Mouse (Mus musculus): ENCODE measurements around the gene Naa50. TPM values are rescaled to one million over a fixed set of nuclear protein-coding genes. Genes with fewer than 3 reads are reported as not detected.

Naa50 gene
- total and polyA plus RNA-seq, 3 experiments, result 40.1 to 200 (median 122) TPM

- H3K27ac ChIP-seq (ENCODE audit: insufficient read depth, low read depth), result no peak overlapping the region
- no peaks in the 10 kb centered on the region for H3K9me3 ChIP-seq (replicated peaks; ENCODE audit: low read length)
- H3K27me3 ChIP-seq (replicated peaks), result no peaks in the 10 kb centered on the region
- no peak overlapping the region for H3K4me2 ChIP-seq (ENCODE audit: insufficient read depth, low read depth, poor library complexity, severe bottlenecking)
- peaks cover 3 to 31% of the 10 kb centered on the region in 2 experiments for H3K36me3 ChIP-seq (replicated peaks in 1 of 2; ENCODE audit: control insufficient read depth in 1 of 2, insufficient read depth in 1 of 2, low read length in 1 of 2)
- H3K4me1 ChIP-seq (ENCODE audit: control insufficient read depth in 1 of 2, insufficient read depth in 2 of 2), result peaks cover 2 to 18% of the 10 kb centered on the region in 2 experiments; a peak in 2 of 4 replicates
- in situ Hi-C loops (cut with MboI; ENCODE audit: low pct_ligation_motif_present, low pct_unique_long_range_greater_than_20kb, low sequenced_read_pairs), result no loop called here
- H3K4me3 ChIP-seq (replicated peaks in 1 of 3; ENCODE audit: low read depth in 2 of 3, low read length in 2 of 3, poor library complexity in 1 of 3), result no peak overlapping the region
- H3K9ac ChIP-seq (ENCODE audit: insufficient read depth, low read depth), result no peak overlapping the region
- dilution Hi-C loops (cut with MboI; ENCODE audit: extremely low pct_ligation_motif_present, extremely low pct_unique_long_range_greater_than_20kb, low sequenced_read_pairs), result no loop called here
- peaks cover 7% of the 10 kb centered on the region; the same call in 1 of the 2 replicates for H3K79me2 ChIP-seq (replicated peaks; ENCODE audit: control insufficient read depth, extremely low read depth, insufficient read depth, poor library complexity, severe bottlenecking)
- no peak for DNase-seq (ENCODE audit: extremely low read depth)
- no peak for TF ChIP-seq USF2 (conservative IDR thresholded peaks at IDR 0.05; ENCODE audit: low read depth, low read length)
- no peak for TF ChIP-seq SIN3A (IDR thresholded peaks at IDR 0.05; ENCODE audit: low read length)
- no peak for TF ChIP-seq NELFE (IDR thresholded peaks at IDR 0.05; ENCODE audit: low read depth, low read length)
- no peak for TF ChIP-seq ZNF384 (IDR thresholded peaks at IDR 0.05; ENCODE audit: low read depth, low read length)
- no peak for TF ChIP-seq ZMIZ1 (IDR thresholded peaks at IDR 0.05; ENCODE audit: low read depth, low read length)
- no peak for TF ChIP-seq CTCF (conservative IDR thresholded peaks at IDR 0.05 in 1 of 2, IDR thresholded peaks at IDR 0.05 in 1 of 2; ENCODE audit: low read depth in 2 of 2, low read length in 2 of 2)
- TF ChIP-seq HCFC1 (IDR thresholded peaks at IDR 0.05; ENCODE audit: low read depth, low read length), result no peak
- TF ChIP-seq IRF4 (IDR thresholded peaks at IDR 0.05; ENCODE audit: low read depth, low read length), result no peak
- no peak for TF ChIP-seq RAD21 (IDR thresholded peaks at IDR 0.05; ENCODE audit: low read depth, low read length)
- TF ChIP-seq MAZ (IDR thresholded peaks at IDR 0.05; ENCODE audit: low read depth, low read length), result no peak
- no peak for TF ChIP-seq RCOR1 (conservative IDR thresholded peaks at IDR 0.05; ENCODE audit: low read depth, low read length)
- no peak for TF ChIP-seq KAT2A (IDR thresholded peaks at IDR 0.05; ENCODE audit: insufficient replicate concordance, low read length)
- no peak for TF ChIP-seq MYC (IDR thresholded peaks at IDR 0.05; ENCODE audit: low read depth, low read length)
- no peak for TF ChIP-seq ELF1 (IDR thresholded peaks at IDR 0.05; ENCODE audit: low read depth, low read length)
Observed at GRCm38 (mm10) chr16:44122122-44122521, 17.5 kb upstream of the Naa50 start.

- H3K4me2 ChIP-seq (ENCODE audit: insufficient read depth, low read depth, poor library complexity, severe bottlenecking), result no peak overlapping the region
- no peaks in the 10 kb centered on the region for H3K9me3 ChIP-seq (replicated peaks; ENCODE audit: low read length)
- no peak for TF ChIP-seq MAX (IDR thresholded peaks at IDR 0.05; ENCODE audit: low read length)
- dilution Hi-C loops (cut with MboI; ENCODE audit: extremely low pct_ligation_motif_present, extremely low pct_unique_long_range_greater_than_20kb, low sequenced_read_pairs) (no loop called here), in situ Hi-C loops (cut with MboI; ENCODE audit: low pct_ligation_motif_present, low pct_unique_long_range_greater_than_20kb, low sequenced_read_pairs) (no loop called here)
- H3K79me2 ChIP-seq (replicated peaks; ENCODE audit: control insufficient read depth, extremely low read depth, insufficient read depth, poor library complexity, severe bottlenecking), result peaks cover 7% of the 10 kb centered on the region; the same call in 1 of the 2 replicates
- peaks cover 3 to 30% of the 10 kb centered on the region in 2 experiments for H3K36me3 ChIP-seq (replicated peaks in 1 of 2; ENCODE audit: control insufficient read depth in 1 of 2, insufficient read depth in 1 of 2, low read length in 1 of 2)
- H3K9ac ChIP-seq (ENCODE audit: insufficient read depth, low read depth), result no peak overlapping the region
- no peak for DNase-seq (ENCODE audit: extremely low read depth)
- H3K4me3 ChIP-seq (replicated peaks in 1 of 3; ENCODE audit: low read depth in 2 of 3, low read length in 2 of 3, poor library complexity in 1 of 3), result no peak overlapping the region
- no peaks in the 10 kb centered on the region for H3K27me3 ChIP-seq (replicated peaks)
- no peak overlapping the region for H3K27ac ChIP-seq (ENCODE audit: insufficient read depth, low read depth)
- peaks cover 2 to 19% of the 10 kb centered on the region in 2 experiments; a peak in 2 of 4 replicates for H3K4me1 ChIP-seq (ENCODE audit: control insufficient read depth in 1 of 2, insufficient read depth in 2 of 2)
Observed at GRCm38 (mm10) chr16:44122574-44122973, 17.1 kb upstream of the Naa50 start.

All from CH12.LX (cell line).